Mouse (Mus musculus): ENCODE data around the gene Tgm1. TPM values are rescaled to one million over a fixed set of nuclear protein-coding genes. Genes with fewer than 3 reads are reported as not detected.

The Tgm1 gene
- polyA plus RNA-seq, 1 experiment = 0.07 TPM

GRCm38 (mm10) chr14:55722438-55722945 lies 8.8 kb upstream of the Tgm1 start:
- WGBS = 45% methylated on average over 8 of the region's 8 CpGs
- no peak for TF ChIP-seq CTCF (IDR thresholded peaks at IDR 0.05; ENCODE audit: borderline replicate concordance, insufficient read depth, low read depth, low read length)
- no peaks in the 10 kb centered on the region for H3K27me3 ChIP-seq (ENCODE audit: control insufficient read depth, insufficient read depth, low read length)
- DNase-seq = no peak
- peaks cover 4% of the 10 kb centered on the region; the same call in 1 of the 2 replicates for H3K4me1 ChIP-seq (ENCODE audit: control insufficient read depth, insufficient read depth, low read length)
- no peak overlapping the region for H3K27ac ChIP-seq (ENCODE audit: insufficient read depth, low read length)
- H3K4me3 ChIP-seq (replicated peaks; ENCODE audit: insufficient read depth, low read depth, low read length) = no peak overlapping the region

- peak within 1 kb of the TSS; percentile 26; the same call in 1 of the 2 replicates for H3K27ac ChIP-seq (ENCODE audit: insufficient read depth, low read length)
- peak; percentile 93 to 94 for DNase-seq
- peak; percentile 45; the same call in 1 of the 2 replicates for TF ChIP-seq POLR2A (IDR thresholded peaks at IDR 0.05; ENCODE audit: borderline replicate concordance, insufficient read depth, low read length)
- TF ChIP-seq CTCF (IDR thresholded peaks at IDR 0.05; ENCODE audit: borderline replicate concordance, insufficient read depth, low read depth, low read length) = peak; percentile 87
- peak within 1 kb of the TSS; percentile 96 for H3K4me3 ChIP-seq (replicated peaks; ENCODE audit: insufficient read depth, low read depth, low read length)
- H3K27me3 ChIP-seq (ENCODE audit: control insufficient read depth, insufficient read depth, low read length) = no peaks in the 10 kb centered on the region
- WGBS = under 1% methylated on average over 48 of the region's 50 CpGs
- H3K4me1 ChIP-seq (ENCODE audit: control insufficient read depth, insufficient read depth, low read length) = peaks cover 4% of the 10 kb centered on the region; the same call in 1 of the 2 replicates
Observed at GRCm38 (mm10) chr14:55721700-55722437, 8.1 kb upstream of the Tgm1 start, which contains the start of gene Rabggta. Gene Rabggta, minus strand, starts transcription at chr14:55722263.

GRCm38 (mm10) chr14:55721076-55721475 lies 7.3 kb upstream of the Tgm1 start:
- Histone ChIP-seq H3K4me3 (replicated peaks; ENCODE audit: insufficient read depth, low read depth, low read length) (peak overlapping the region; percentile 96), H3K4me1 (ENCODE audit: control insufficient read depth, insufficient read depth, low read length) (peaks cover 4% of the 10 kb centered on the region; the same call in 1 of the 2 replicates), H3K27ac (ENCODE audit: insufficient read depth, low read length) (no peak overlapping the region), H3K27me3 (ENCODE audit: control insufficient read depth, insufficient read depth, low read length) (no peaks in the 10 kb centered on the region)
- WGBS = 71% methylated on average over 6 of the region's 6 CpGs
- no peak for DNase-seq
- TF ChIP-seq CTCF (IDR thresholded peaks at IDR 0.05; ENCODE audit: borderline replicate concordance, insufficient read depth, low read depth, low read length) = no peak
- TF ChIP-seq POLR2A (IDR thresholded peaks at IDR 0.05; ENCODE audit: borderline replicate concordance, insufficient read depth, low read length) = no peak

- Histone ChIP-seq H3K4me1 (ENCODE audit: control insufficient read depth, insufficient read depth, low read length) (peaks cover 4% of the 10 kb centered on the region; the same call in 1 of the 2 replicates), H3K27me3 (ENCODE audit: control insufficient read depth, insufficient read depth, low read length) (no peaks in the 10 kb centered on the region), H3K27ac (ENCODE audit: insufficient read depth, low read length) (no peak overlapping the region), H3K4me3 (replicated peaks; ENCODE audit: insufficient read depth, low read depth, low read length) (no peak overlapping the region)
- 72% methylated on average over 12 of the region's 12 CpGs for WGBS
- DNase-seq = no peak
- TF ChIP-seq CTCF (IDR thresholded peaks at IDR 0.05; ENCODE audit: borderline replicate concordance, insufficient read depth, low read depth, low read length) (no peak), POLR2A (IDR thresholded peaks at IDR 0.05; ENCODE audit: borderline replicate concordance, insufficient read depth, low read length) (no peak)
Observed at GRCm38 (mm10) chr14:55720666-55721065, 6.9 kb upstream of the Tgm1 start.

GRCm38 (mm10) chr14:55719737-55720136 lies 6.0 kb upstream of the Tgm1 start:
- Histone ChIP-seq H3K27ac (ENCODE audit: insufficient read depth, low read length) (no peak overlapping the region), H3K4me1 (ENCODE audit: control insufficient read depth, insufficient read depth, low read length) (peaks cover 4% of the 10 kb centered on the region; the same call in 1 of the 2 replicates), H3K4me3 (replicated peaks; ENCODE audit: insufficient read depth, low read depth, low read length) (no peak overlapping the region), H3K27me3 (ENCODE audit: control insufficient read depth, insufficient read depth, low read length) (no peaks in the 10 kb centered on the region)
- no peak for DNase-seq
- 92% methylated on average over 6 of the region's 6 CpGs for WGBS
- TF ChIP-seq POLR2A (IDR thresholded peaks at IDR 0.05; ENCODE audit: borderline replicate concordance, insufficient read depth, low read length) = no peak
- no peak for TF ChIP-seq CTCF (IDR thresholded peaks at IDR 0.05; ENCODE audit: borderline replicate concordance, insufficient read depth, low read depth, low read length)

DNA sequence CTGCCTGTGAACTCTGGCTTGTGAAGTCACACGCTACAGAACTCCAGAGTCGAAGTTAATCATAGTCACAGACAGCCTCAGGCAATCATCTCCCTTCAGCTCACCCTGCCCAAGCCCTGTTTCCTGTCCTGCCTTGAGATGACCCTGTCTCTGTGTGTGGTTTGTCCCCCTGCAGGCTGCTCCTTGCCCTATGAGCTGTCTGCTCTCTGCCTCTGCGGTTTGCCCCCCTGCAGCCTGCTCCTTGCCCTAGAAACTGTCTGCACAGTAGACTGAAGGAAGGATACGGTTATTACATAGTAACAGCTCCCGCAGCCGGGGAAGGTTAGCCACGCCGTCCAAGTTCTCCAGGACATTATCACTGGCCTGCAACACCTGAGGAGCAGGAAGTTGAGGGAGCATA lies 3.2 kb upstream of the Tgm1 start:
- H3K4me1 ChIP-seq (ENCODE audit: control insufficient read depth, insufficient read depth, low read length) = peaks cover 4% of the 10 kb centered on the region; the same call in 1 of the 2 replicates
- 82% methylated on average over 8 of the region's 8 CpGs for WGBS
- TF ChIP-seq CTCF (IDR thresholded peaks at IDR 0.05; ENCODE audit: borderline replicate concordance, insufficient read depth, low read depth, low read length) = no peak
- TF ChIP-seq POLR2A (IDR thresholded peaks at IDR 0.05; ENCODE audit: borderline replicate concordance, insufficient read depth, low read length) = no peak
- no peak for DNase-seq
- no peak overlapping the region for H3K27ac ChIP-seq (ENCODE audit: insufficient read depth, low read length)
- H3K27me3 ChIP-seq (ENCODE audit: control insufficient read depth, insufficient read depth, low read length) = no peaks in the 10 kb centered on the region
- H3K4me3 ChIP-seq (replicated peaks; ENCODE audit: insufficient read depth, low read depth, low read length) = no peak overlapping the region

- Histone ChIP-seq H3K4me1 (ENCODE audit: control insufficient read depth, insufficient read depth, low read length) (peaks cover 3% of the 10 kb centered on the region; the same call in 1 of the 2 replicates), H3K27me3 (ENCODE audit: control insufficient read depth, insufficient read depth, low read length) (no peaks in the 10 kb centered on the region), H3K4me3 (replicated peaks; ENCODE audit: insufficient read depth, low read depth, low read length) (no peak overlapping the region), H3K27ac (ENCODE audit: insufficient read depth, low read length) (no peak overlapping the region)
- 91% methylated on average over 6 of the region's 6 CpGs for WGBS
- TF ChIP-seq POLR2A (IDR thresholded peaks at IDR 0.05; ENCODE audit: borderline replicate concordance, insufficient read depth, low read length) (no peak), CTCF (IDR thresholded peaks at IDR 0.05; ENCODE audit: borderline replicate concordance, insufficient read depth, low read depth, low read length) (no peak)
- DNase-seq = no peak
Observed at GRCm38 (mm10) chr14:55716271-55716670, 2.5 kb upstream of the Tgm1 start.

DNA sequence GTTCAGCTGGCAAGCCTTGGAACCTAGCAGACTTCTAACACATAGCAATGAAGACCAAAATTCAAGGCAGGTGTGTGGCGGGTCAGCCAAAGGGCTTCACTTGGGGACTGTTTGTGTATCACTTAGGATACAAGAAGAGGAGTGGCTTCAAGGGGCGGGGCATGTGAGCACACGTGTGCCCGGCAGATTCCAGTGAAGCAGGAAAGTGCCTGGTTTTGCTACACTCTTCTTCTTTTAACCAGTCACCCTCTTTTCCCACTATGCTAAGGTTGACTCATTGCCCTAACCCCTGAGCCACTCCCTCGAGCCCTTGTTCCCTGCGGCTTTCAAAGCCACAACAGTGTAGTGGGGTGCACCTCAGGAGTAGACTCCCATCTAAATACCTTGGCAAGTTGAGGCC lies 1.2 kb upstream of the Tgm1 start:
- H3K4me1 ChIP-seq (ENCODE audit: control insufficient read depth, insufficient read depth, low read length) = no peaks in the 10 kb centered on the region
- DNase-seq = no peak
- no peak for TF ChIP-seq CTCF (IDR thresholded peaks at IDR 0.05; ENCODE audit: borderline replicate concordance, insufficient read depth, low read depth, low read length)
- no peak for TF ChIP-seq POLR2A (IDR thresholded peaks at IDR 0.05; ENCODE audit: borderline replicate concordance, insufficient read depth, low read length)
- 41% methylated on average over 6 of the region's 6 CpGs for WGBS
- no peak overlapping the region for H3K4me3 ChIP-seq (replicated peaks; ENCODE audit: insufficient read depth, low read depth, low read length)
- H3K27me3 ChIP-seq (ENCODE audit: control insufficient read depth, insufficient read depth, low read length) = no peaks in the 10 kb centered on the region
- no peak overlapping the region for H3K27ac ChIP-seq (ENCODE audit: insufficient read depth, low read length)
